Mouse (Mus musculus) myocyte (in vitro differentiated cells): ENCODE measurements at regions not wholly inside any gene's neighbourhood (a gene's known extent, or its start where the extent isn't known, plus 50 kb on each side); places are given as distances from the start of the nearest gene placed in this dataset.

Experiments used
- CEBPB ChIP-seq: IDR thresholded peaks from 2 replicates; pipeline ENCODE4 v1.6.1; 2011; ENCODE audit warnings: mild to moderate bottlenecking, moderate library complexity; ENCODE audit not compliant: poor library complexity, insufficient read depth, severe bottlenecking
- E2F4 ChIP-seq: IDR thresholded peaks from one replicate; pipeline ENCODE4 v1.6.1; 2011; ENCODE audit warnings: mild to moderate bottlenecking, control low read depth, moderate library complexity; ENCODE audit not compliant: insufficient read depth
- MAX ChIP-seq: IDR thresholded peaks from one replicate; pipeline ENCODE4 v1.6.1; 2011; ENCODE audit warnings: low read depth, mild to moderate bottlenecking, control low read depth
- MYOG ChIP-seq, 3 experiments: IDR thresholded peaks; one replicate each; pipeline ENCODE4 v1.6.1; 2011; ENCODE audit warnings: control low read depth in 2 of 3, low read depth in 2 of 3, mild to moderate bottlenecking in 2 of 3; ENCODE audit not compliant: insufficient read length in 2 of 3, control insufficient read depth in 1 of 3, insufficient read depth in 1 of 3
- POLR2A ChIP-seq: IDR thresholded peaks from one replicate; pipeline ENCODE4 v1.6.1; 2011; ENCODE audit warnings: low read depth, mild to moderate bottlenecking, control low read depth, moderate library complexity; ENCODE audit not compliant: insufficient read length
- SRF ChIP-seq: IDR thresholded peaks from one replicate; pipeline ENCODE4 v1.6.1; 2011; ENCODE audit warnings: low read depth; ENCODE audit not compliant: control insufficient read depth, insufficient read length

DNA sequence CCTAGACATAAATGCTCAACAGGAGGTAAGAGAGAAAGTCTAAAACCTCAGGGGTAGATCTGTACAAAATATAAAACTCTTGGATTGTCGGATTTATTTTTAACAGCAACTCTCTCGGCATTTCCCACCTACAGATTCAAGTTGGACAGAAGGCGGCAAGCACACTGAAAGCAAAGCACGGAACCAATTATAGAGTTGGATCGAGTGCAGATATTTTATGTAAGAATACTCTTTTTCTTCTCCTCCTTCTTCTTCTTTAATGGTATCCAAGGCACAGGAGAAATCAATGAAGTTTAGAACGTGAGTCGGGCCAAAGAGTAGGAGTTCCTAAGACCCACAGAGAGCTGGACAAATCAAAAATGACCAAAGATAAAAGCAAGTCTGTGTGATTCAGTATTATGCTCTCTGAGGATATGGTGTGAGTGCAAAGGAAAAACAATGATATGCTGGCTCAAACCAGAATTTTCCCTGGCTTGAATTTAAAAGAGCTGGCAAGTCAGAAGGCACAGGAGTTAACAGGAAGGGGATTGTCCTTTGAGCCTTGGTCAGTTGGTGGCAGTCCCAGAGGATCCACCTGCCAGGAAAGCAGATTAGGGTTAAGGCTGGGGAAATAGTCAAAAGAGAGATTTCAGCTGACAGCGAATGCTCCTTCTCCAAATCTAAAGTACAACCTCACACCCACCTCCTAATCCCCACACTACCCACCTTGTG is 165.7 kb upstream of the 4933402D24Rik start:
- TF ChIP-seq E2F4: no peak
- no peak for TF ChIP-seq CEBPB
- no peak for TF ChIP-seq MYOG (IDR thresholded peaks at IDR 0.05; ENCODE audit: control insufficient read depth in 1 of 3, insufficient read depth in 1 of 3, insufficient read length in 2 of 3, low read depth in 2 of 3)
- no peak for TF ChIP-seq POLR2A
- TF ChIP-seq MAX: no peak
- TF ChIP-seq SRF: no peak
